8 mouse cellular contexts compared by ENCODE assay signal in the genomic region with DNA sequence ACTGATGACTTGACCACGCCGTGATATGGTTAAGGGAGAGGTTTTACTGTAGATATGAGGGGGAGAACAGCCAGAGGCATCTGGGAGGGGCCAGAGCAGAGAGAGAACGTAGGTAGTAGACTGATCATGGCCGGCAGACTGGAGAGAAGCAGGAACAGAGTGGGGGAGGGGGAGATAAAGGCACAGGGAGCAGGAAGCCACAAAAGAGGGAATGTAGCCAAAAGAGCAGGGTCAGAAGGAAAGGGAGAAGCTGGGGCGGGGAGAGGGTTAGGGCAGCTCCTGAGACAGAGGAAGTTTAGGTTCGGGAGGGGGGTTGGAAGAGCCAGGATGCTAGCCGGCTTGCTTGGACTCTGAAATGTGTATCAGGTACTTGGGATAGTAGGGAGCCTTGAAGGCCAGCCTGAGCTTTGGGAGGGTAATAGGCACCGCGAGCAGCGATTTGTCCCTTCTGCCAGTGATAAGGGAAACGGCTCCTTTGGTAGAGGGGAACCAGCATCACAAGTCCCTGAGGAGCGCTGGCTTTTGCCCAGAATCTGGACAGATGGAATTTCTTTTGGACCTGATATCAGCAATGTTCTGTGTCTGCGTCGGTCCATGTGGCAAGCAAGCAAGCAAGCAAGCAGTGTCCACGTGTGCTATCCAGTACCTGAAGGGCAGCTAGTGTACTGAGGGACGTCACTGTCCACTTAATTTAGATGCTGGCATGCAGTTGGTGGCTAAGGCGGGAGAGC. TPM values are rescaled to one million over a fixed set of nuclear protein-coding genes. Genes with fewer than 3 reads are reported as not detected.
DNase-seq lines count a peak whose midpoint lies in the region; ATAC-seq and TF ChIP-seq lines count a peak whose summit lies in the region.

No protein-coding gene starts in this region.

- peak overlapping the region; percentile 67 for H3K4me2 ChIP-seq in heart, embryonic 14.5 days (ENCODE audit: low read length)
- H3K4me2 ChIP-seq in kidney, postnatal 0 days (ENCODE audit: low read length), result peak overlapping the region; percentile 44
- peak overlapping the region; percentile 18 for H3K4me2 ChIP-seq in stomach, postnatal 0 days (replicated peaks; ENCODE audit: low read depth)

- H3K36me3 ChIP-seq in heart, embryonic 14.5 days (ENCODE audit: control insufficient read depth, insufficient read depth, low read length), result no peaks in the 10 kb centered on the region
- no peaks in the 10 kb centered on the region for H3K36me3 ChIP-seq in kidney, postnatal 0 days (ENCODE audit: insufficient read depth, low read length)
- no peaks in the 10 kb centered on the region for H3K36me3 ChIP-seq in stomach, postnatal 0 days (ENCODE audit: control insufficient read depth, insufficient read depth, low read length)

- peak overlapping the region; percentile 54 for H3K9ac ChIP-seq in heart, embryonic 14.5 days (ENCODE audit: low read length)
- no peak overlapping the region for H3K9ac ChIP-seq in kidney, postnatal 0 days (ENCODE audit: low read depth, low read length)
- H3K9ac ChIP-seq in stomach, postnatal 0 days (ENCODE audit: low read length), result no peak overlapping the region

- no peak for TF ChIP-seq CTCF in kidney, postnatal 0 days (IDR thresholded peaks at IDR 0.05; ENCODE audit: low read depth)
- TF ChIP-seq CTCF in stomach, postnatal 0 days (IDR thresholded peaks at IDR 0.05; ENCODE audit: low read depth), result no peak

- intact Hi-C loops in left cerebral cortex, postnatal 25 days (cut with DNase I), result no loop called here

- peak overlapping the region; percentile 10 to 29 for H3K4me3 ChIP-seq in heart, embryonic 14.5 days (ENCODE audit: control insufficient read depth in 1 of 2, insufficient read depth in 1 of 2, low read depth in 1 of 2, low read length in 2 of 2)
- H3K4me3 ChIP-seq in kidney, postnatal 0 days (replicated peaks; ENCODE audit: low read depth, low read length), result no peak overlapping the region; the same call in 1 of the 2 replicates
- H3K4me3 ChIP-seq in stomach, postnatal 0 days (ENCODE audit: low read depth, low read length), result peak overlapping the region; percentile 6; the same call in 1 of the 2 replicates

- H3K4me1 ChIP-seq in heart, embryonic 14.5 days (ENCODE audit: control insufficient read depth in 2 of 2, insufficient read depth in 2 of 2, low read length in 2 of 2), result peaks cover 19 to 26% of the 10 kb centered on the region in 2 experiments
- peaks cover 39% of the 10 kb centered on the region for H3K4me1 ChIP-seq in kidney, postnatal 0 days (replicated peaks; ENCODE audit: insufficient read depth, low read length)
- peaks cover 5% of the 10 kb centered on the region; the same call in 1 of the 2 replicates for H3K4me1 ChIP-seq in stomach, postnatal 0 days (replicated peaks; ENCODE audit: control insufficient read depth, insufficient read depth)

- peak; percentile 72 for DNase-seq in MEL-GATA-1-ER (ENCODE audit: extremely low read depth, low read depth)
- DNase-seq in embryo, embryonic 10 days (ENCODE audit: low spot score), result peak; percentile 70
- DNase-seq in kidney, postnatal 0 days (ENCODE audit: low spot score), result peak; percentile 93
- DNase-seq in lung, postnatal 4 days, result peak; percentile 47 to 55
- peak; percentile 44 for DNase-seq in stomach, postnatal 0 days (ENCODE audit: low spot score)
- DNase-seq in left cerebral cortex, postnatal 25 days (ENCODE audit: low spot score in 2 of 2), result no peak
- DNase-seq in spleen, postnatal 4 days (ENCODE audit: low spot score in 2 of 2), result no peak

- H3K27ac ChIP-seq in heart, embryonic 14.5 days (replicated peaks in 1 of 2; ENCODE audit: control insufficient read depth in 1 of 2, insufficient read depth in 1 of 2, low read depth in 2 of 2, low read length in 2 of 2), result peak overlapping the region; percentile 81 to 83
- peak overlapping the region; percentile 87 for H3K27ac ChIP-seq in kidney, postnatal 0 days
- H3K27ac ChIP-seq in stomach, postnatal 0 days (replicated peaks), result peak overlapping the region; percentile 69; the same call in 1 of the 2 replicates

- no peaks in the 10 kb centered on the region for H3K9me3 ChIP-seq in heart, embryonic 14.5 days (ENCODE audit: control insufficient read depth, low read length)
- H3K9me3 ChIP-seq in kidney, postnatal 0 days (replicated peaks; ENCODE audit: low read length), result no peaks in the 10 kb centered on the region
- H3K9me3 ChIP-seq in stomach, postnatal 0 days (ENCODE audit: control insufficient read depth, low read length), result no peaks in the 10 kb centered on the region

- 9% methylated on average over 17 of the region's 17 CpGs for WGBS in heart, embryonic 14.5 days
- WGBS in kidney, postnatal 0 days, result 20% methylated on average over 17 of the region's 17 CpGs
- WGBS in stomach, postnatal 0 days, result 24% methylated on average over 17 of the region's 17 CpGs

- peak; percentile 85 for ATAC-seq in heart, embryonic 14.5 days (ENCODE audit: insufficient number of reproducible peaks, insufficient read depth, low FRiP score, low read depth)
- ATAC-seq in kidney, postnatal 0 days (replicated peaks; ENCODE audit: low FRiP score, low read depth), result peak; percentile 57
- peak; percentile 71 for ATAC-seq in stomach, postnatal 0 days (ENCODE audit: low FRiP score, low TSS enrichment)

- no peak for TF ChIP-seq EP300 in stomach, postnatal 0 days (optimal IDR thresholded peaks at IDR 0.05)

- H3K27me3 ChIP-seq in heart, embryonic 14.5 days (ENCODE audit: control insufficient read depth, insufficient read depth, low read length), result no peaks in the 10 kb centered on the region
- H3K27me3 ChIP-seq in kidney, postnatal 0 days (ENCODE audit: insufficient read depth, low read length), result no peaks in the 10 kb centered on the region
- no peaks in the 10 kb centered on the region for H3K27me3 ChIP-seq in stomach, postnatal 0 days (ENCODE audit: control insufficient read depth, insufficient read depth, low read length)

RNA-seq across cellular contexts. Expression of gene Cox7a2l, which starts 10.7 kb away (rescaled TPM):
- 251 and 261 TPM in 2 replicates for polyA plus RNA-seq in heart, embryonic 14.5 days (2014; fragmentation: Nextera tagmentation; extraction: Ambion mirVana)
- polyA plus RNA-seq in kidney, postnatal 0 days (2015; fragmentation: Nextera tagmentation; extraction: Ambion mirVana), result 258 and 279 TPM in 2 replicates
- 163 and 183 TPM in 2 replicates for polyA plus RNA-seq in stomach, postnatal 0 days (2015; fragmentation: Nextera tagmentation; extraction: Ambion mirVana)
- total RNA-seq in left cerebral cortex, postnatal 25 days (2021), result 100 to 1,000 TPM; 165 to 177 TPM

Comparison
In these comparisons a context has a peak if more than half of its experiments do, and no peak if none do; other contexts are left out.
1. DNase-seq: peak in MEL-GATA-1-ER (single experiment), embryo, embryonic 10 days (single experiment), kidney, postnatal 0 days (single experiment), lung, postnatal 4 days (2 of 2) and stomach, postnatal 0 days (single experiment); none in left cerebral cortex, postnatal 25 days (0 of 2) and spleen, postnatal 4 days (0 of 2).
2. Peak in every context shown above with its lines, with median percentiles within 50 percentile points of each other: ATAC-seq, H3K27ac ChIP-seq and H3K4me2 ChIP-seq.